Mouse (Mus musculus): Measurements from ENCODE around the gene Nat14.

- no peak for TF ChIP-seq POLR2A (IDR thresholded peaks at IDR 0.05; ENCODE audit: borderline replicate concordance, low read depth, low read length)
- TF ChIP-seq CTCF (IDR thresholded peaks at IDR 0.05; ENCODE audit: low read depth, low read length), result no peak
Measured at GRCm38 (mm10) chr7:4972321-4973047, 50.7 kb downstream of the Nat14 start.
